Mouse (Mus musculus) MEL (cell line): ENCODE data around the gene Gm12569.

Experiments used
- CHD2 ChIP-seq: IDR thresholded peaks from 2 replicates; pipeline ENCODE4 v1.6.1; 2011; ENCODE audit warnings: low read length, improper control_type of control experiment
- CTCF ChIP-seq, 3 experiments: IDR thresholded peaks in 2 of 3; conservative IDR thresholded peaks in 1 of 3; 2 replicates each; pipeline ENCODE4 v1.5.1; 2011 to 2012; ENCODE audit warnings: low read length in 3 of 3, low read depth in 2 of 3, mild to moderate bottlenecking in 2 of 3, improper control_type of control experiment in 1 of 3, inconsistent platforms in 1 of 3, mixed read lengths in 1 of 3, moderate library complexity in 1 of 3; ENCODE audit not compliant: control insufficient read depth in 1 of 3, insufficient read depth in 1 of 3, poor library complexity in 1 of 3, severe bottlenecking in 1 of 3
- ETS1 ChIP-seq: IDR thresholded peaks from 2 replicates; pipeline ENCODE4 v1.6.1; 2012; ENCODE audit warnings: low read depth, mild to moderate bottlenecking, inconsistent platforms, low read length, improper control_type of control experiment, moderate library complexity
- HCFC1 ChIP-seq: IDR thresholded peaks from 2 replicates; pipeline ENCODE4 v1.6.1; 2012; ENCODE audit warnings: low read depth, mild to moderate bottlenecking, inconsistent platforms, low read length, improper control_type of control experiment, moderate library complexity
- KAT2A ChIP-seq: conservative IDR thresholded peaks from 2 replicates; pipeline ENCODE4 v1.6.1; 2012; ENCODE audit warnings: low read depth, low read length, improper control_type of control experiment, inconsistent platforms
- MYC ChIP-seq: IDR thresholded peaks from 2 replicates; pipeline ENCODE4 v1.6.1; 2011; ENCODE audit warnings: low read depth, mild to moderate bottlenecking, low read length, improper control_type of control experiment, moderate library complexity
- POLR2A ChIP-seq, 2 experiments: IDR thresholded peaks; 2 replicates each; pipeline ENCODE4 v1.6.1; 2011 to 2012; ENCODE audit warnings: low read length in 2 of 2, mild to moderate bottlenecking in 2 of 2, control low read depth in 1 of 2, improper control_type of control experiment in 1 of 2, low read depth in 1 of 2, moderate library complexity in 1 of 2; ENCODE audit not compliant: control insufficient read depth in 1 of 2, insufficient read depth in 1 of 2, poor library complexity in 1 of 2
- RAD21 ChIP-seq: IDR thresholded peaks from 2 replicates; pipeline ENCODE4 v1.6.1; 2011; ENCODE audit warnings: mild to moderate bottlenecking, low read depth, low read length, improper control_type of control experiment
- SMC3 ChIP-seq: IDR thresholded peaks from 2 replicates; pipeline ENCODE4 v1.6.1; 2011; ENCODE audit warnings: low read depth, low read length, improper control_type of control experiment

GRCm38 (mm10) chr11:51219396-51219980, 785 bp upstream of the Gm12569 start:
- no peak for TF ChIP-seq SMC3
- no peak for TF ChIP-seq HCFC1
- TF ChIP-seq POLR2A (IDR thresholded peaks at IDR 0.05; ENCODE audit: control insufficient read depth in 1 of 2, insufficient read depth in 1 of 2, low read depth in 1 of 2, low read length in 2 of 2, poor library complexity in 1 of 2): no peak
- no peak for TF ChIP-seq RAD21
- TF ChIP-seq CHD2: no peak
- no peak for TF ChIP-seq KAT2A
- no peak for TF ChIP-seq MYC
- no peak for TF ChIP-seq ETS1
- no peak for TF ChIP-seq CTCF (IDR thresholded peaks at IDR 0.05 in 2 of 3, conservative IDR thresholded peaks at IDR 0.05 in 1 of 3; ENCODE audit: control insufficient read depth in 1 of 3, insufficient read depth in 1 of 3, low read depth in 2 of 3, low read length in 3 of 3, poor library complexity in 1 of 3, severe bottlenecking in 1 of 3)
